Mouse (Mus musculus) testis, adult 2 months (tissue): ENCODE results near the gene Btbd17.

Experiments
- CTCF ChIP-seq: fragments of 200-500 bp; IDR thresholded peaks from 2 replicates; pipeline ENCODE4 v1.5.1; 2012; ENCODE audit warnings: low read depth, mild to moderate bottlenecking, inconsistent platforms, low read length, moderate library complexity; ENCODE audit not compliant: control insufficient read depth, insufficient read depth, insufficient replicate concordance
- POLR2A ChIP-seq: fragments of 200-500 bp; IDR thresholded peaks from 2 replicates; pipeline ENCODE4 v1.6.1; 2012; ENCODE audit warnings: low read depth, mild to moderate bottlenecking, inconsistent platforms, low read length, moderate library complexity; ENCODE audit not compliant: control insufficient read depth

- TF ChIP-seq CTCF = peak; percentile 99
- TF ChIP-seq POLR2A = no peak
These were observed 50.6 kb downstream of the Btbd17 start for GRCm38 (mm10) chr11:114745134-114745533.
